In genomic region chr5:116274818-116275217, GRCm38 (mm10) we compare ENCODE assay signal across 21 mouse cellular contexts. TPM values are rescaled to one million over a fixed set of nuclear protein-coding genes. Genes with fewer than 3 reads are reported as not detected.
A peak's percentile ranks its signal among the peaks of the same experiment; 100 is the strongest.
DNase-seq lines count a peak whose midpoint lies in the region; ATAC-seq and TF ChIP-seq lines count a peak whose summit lies in the region.
"Had no signal": no experiment of that assay in that cellular context is flagged by ENCODE, and none has a peak within 500 bp of the region (broad histone marks: within the 10 kb centered on the region; RNA-seq: fewer than 3 reads in every experiment).

No protein-coding gene starts in this region.

- H3K4me3 ChIP-seq in heart, embryonic 10.5 days, result no peak overlapping the region
- no peak overlapping the region for H3K4me3 ChIP-seq in hindbrain, embryonic 11.5 days (ENCODE audit: low read depth, low read length)
- H3K4me3 ChIP-seq in midbrain, embryonic 11.5 days (ENCODE audit: low read depth, low read length), result no peak overlapping the region
- no peak overlapping the region for H3K4me3 ChIP-seq in neural tube, embryonic 15.5 days (replicated peaks)
- H3K4me3 ChIP-seq in stomach, postnatal 0 days (ENCODE audit: low read depth, low read length), result no peak overlapping the region
- H3K4me3 ChIP-seq: embryonic facial prominence, embryonic 12.5 days; heart, embryonic 13.5 days had no signal

- TF ChIP-seq CTCF in stomach, postnatal 0 days (IDR thresholded peaks at IDR 0.05; ENCODE audit: low read depth), result no peak

- no peak for DNase-seq in heart, embryonic 10.5 days (ENCODE audit: low spot score)
- DNase-seq in heart, adult 18-20 months, result no peak
- no peak for DNase-seq in hindbrain, embryonic 11.5 days (ENCODE audit: low spot score)
- peak; percentile 71 for DNase-seq in midbrain, embryonic 11.5 days (ENCODE audit: low spot score, missing footprints)
- no peak for DNase-seq in layer of hippocampus, postnatal 36 days
- no peak for DNase-seq in stomach, postnatal 0 days (ENCODE audit: low spot score)
- no peak for DNase-seq in thymus, postnatal 14 days
- DNase-seq: adrenal gland, postnatal 36 days; cerebellum, postnatal 25 days; gastrocnemius, postnatal 10 days; heart, postnatal 4 days; kidney, adult 2 months; liver; lung, adult 18-20 months; lung, postnatal 36 days; thymus, postnatal 25 days had no signal

- 51% methylated on average over 2 of the region's 2 CpGs for WGBS in heart, embryonic 10.5 days
- 62% methylated on average over 2 of the region's 2 CpGs for WGBS in hindbrain, embryonic 11.5 days
- WGBS in midbrain, embryonic 11.5 days, result 77% methylated on average over 2 of the region's 2 CpGs
- 29% methylated on average over 2 of the region's 2 CpGs for WGBS in neural tube, embryonic 15.5 days
- 46% methylated on average over 2 of the region's 2 CpGs for WGBS in stomach, postnatal 0 days

- H3K9me3 ChIP-seq in heart, embryonic 10.5 days, result peaks cover 13% of the 10 kb centered on the region; the same call in 1 of the 2 replicates
- H3K9me3 ChIP-seq in hindbrain, embryonic 11.5 days (ENCODE audit: control insufficient read depth, low read length), result 0 out of 2 replicates have a peak, but pooled peaks cover 5% of the 10 kb centered on the region
- H3K9me3 ChIP-seq in midbrain, embryonic 11.5 days (ENCODE audit: control insufficient read depth, low read length), result peaks cover 5% of the 10 kb centered on the region; the same call in 1 of the 2 replicates
- H3K9me3 ChIP-seq in neural tube, embryonic 15.5 days (replicated peaks), result no peaks in the 10 kb centered on the region
- no peaks in the 10 kb centered on the region for H3K9me3 ChIP-seq in stomach, postnatal 0 days (ENCODE audit: control insufficient read depth, low read length)

- ATAC-seq in hindbrain, embryonic 11.5 days (ENCODE audit: low FRiP score), result no peak
- no peak for ATAC-seq in midbrain, embryonic 11.5 days (ENCODE audit: low FRiP score)
- ATAC-seq in neural tube, embryonic 15.5 days (ENCODE audit: low FRiP score), result peak; percentile 55
- no peak for ATAC-seq in stomach, postnatal 0 days (ENCODE audit: low FRiP score, low TSS enrichment)

- H3K36me3 ChIP-seq in heart, embryonic 10.5 days, result 0 out of 2 replicates have a peak, but pooled peaks cover 4% of the 10 kb centered on the region
- H3K36me3 ChIP-seq in hindbrain, embryonic 11.5 days (ENCODE audit: control insufficient read depth, insufficient read depth, low read length), result no peaks in the 10 kb centered on the region
- no peaks in the 10 kb centered on the region for H3K36me3 ChIP-seq in midbrain, embryonic 11.5 days (ENCODE audit: control insufficient read depth, insufficient read depth, low read length)
- no peaks in the 10 kb centered on the region for H3K36me3 ChIP-seq in neural tube, embryonic 15.5 days
- H3K36me3 ChIP-seq in stomach, postnatal 0 days (ENCODE audit: control insufficient read depth, insufficient read depth, low read length), result no peaks in the 10 kb centered on the region
- H3K36me3 ChIP-seq: embryonic facial prominence, embryonic 12.5 days; heart, embryonic 13.5 days had no signal

- H3K4me1 ChIP-seq in heart, embryonic 10.5 days, result peaks cover 38% of the 10 kb centered on the region
- peaks cover 3% of the 10 kb centered on the region; the same call in 1 of the 2 replicates for H3K4me1 ChIP-seq in hindbrain, embryonic 11.5 days (replicated peaks; ENCODE audit: control insufficient read depth, insufficient read depth, low read length)
- H3K4me1 ChIP-seq in midbrain, embryonic 11.5 days (ENCODE audit: control insufficient read depth, insufficient read depth, low read length), result peaks cover 4% of the 10 kb centered on the region; the same call in 1 of the 2 replicates
- peaks cover 37% of the 10 kb centered on the region for H3K4me1 ChIP-seq in neural tube, embryonic 15.5 days
- no peaks in the 10 kb centered on the region; the same call in 1 of the 2 replicates for H3K4me1 ChIP-seq in stomach, postnatal 0 days (replicated peaks; ENCODE audit: control insufficient read depth, insufficient read depth)

- peak overlapping the region; percentile 49; the same call in 1 of the 2 replicates for H3K27ac ChIP-seq in heart, embryonic 10.5 days
- peak overlapping the region; percentile 27; the same call in 1 of the 2 replicates for H3K27ac ChIP-seq in hindbrain, embryonic 11.5 days (ENCODE audit: low read depth, low read length)
- no peak overlapping the region for H3K27ac ChIP-seq in midbrain, embryonic 11.5 days (ENCODE audit: low read depth, low read length)
- peak overlapping the region; percentile 69 for H3K27ac ChIP-seq in neural tube, embryonic 15.5 days (replicated peaks)
- H3K27ac ChIP-seq in stomach, postnatal 0 days (replicated peaks), result no peak overlapping the region
- H3K27ac ChIP-seq: embryonic facial prominence, embryonic 12.5 days; heart, embryonic 13.5 days had no signal

- H3K4me2 ChIP-seq in hindbrain, embryonic 11.5 days (replicated peaks; ENCODE audit: low read depth, low read length), result no peak overlapping the region
- H3K4me2 ChIP-seq in midbrain, embryonic 11.5 days, result no peak overlapping the region
- no peak overlapping the region for H3K4me2 ChIP-seq in neural tube, embryonic 15.5 days
- no peak overlapping the region for H3K4me2 ChIP-seq in stomach, postnatal 0 days (replicated peaks; ENCODE audit: low read depth)
- H3K4me2 ChIP-seq: embryonic facial prominence, embryonic 12.5 days; heart, embryonic 13.5 days had no signal

- H3K27me3 ChIP-seq in heart, embryonic 10.5 days (ENCODE audit: insufficient read depth, poor library complexity, severe bottlenecking), result 0 out of 2 replicates have a peak, but pooled peaks cover 3% of the 10 kb centered on the region
- H3K27me3 ChIP-seq in hindbrain, embryonic 11.5 days (ENCODE audit: control insufficient read depth, insufficient read depth, low read length), result no peaks in the 10 kb centered on the region
- no peaks in the 10 kb centered on the region for H3K27me3 ChIP-seq in midbrain, embryonic 11.5 days (ENCODE audit: control insufficient read depth, insufficient read depth, low read length)
- H3K27me3 ChIP-seq in neural tube, embryonic 15.5 days (replicated peaks), result no peaks in the 10 kb centered on the region
- no peaks in the 10 kb centered on the region for H3K27me3 ChIP-seq in stomach, postnatal 0 days (ENCODE audit: control insufficient read depth, insufficient read depth, low read length)
- H3K27me3 ChIP-seq: CH12.LX; embryonic facial prominence, embryonic 12.5 days; heart, embryonic 13.5 days had no signal

- H3K9ac ChIP-seq in hindbrain, embryonic 11.5 days (ENCODE audit: low read depth, low read length), result no peak overlapping the region
- H3K9ac ChIP-seq in midbrain, embryonic 11.5 days (ENCODE audit: low read length), result no peak overlapping the region
- H3K9ac ChIP-seq in neural tube, embryonic 15.5 days (replicated peaks), result no peak overlapping the region
- H3K9ac ChIP-seq in stomach, postnatal 0 days (ENCODE audit: low read length), result no peak overlapping the region
- H3K9ac ChIP-seq: embryonic facial prominence, embryonic 12.5 days; heart, embryonic 13.5 days had no signal

- TF ChIP-seq EP300 in stomach, postnatal 0 days (optimal IDR thresholded peaks at IDR 0.05), result no peak

RNA-seq across cellular contexts. Expression of gene Ccdc60, which starts 14.0 kb away (rescaled TPM):
- 0.67 and 0.78 TPM in 2 replicates for polyA plus RNA-seq in heart, embryonic 10.5 days (2016; fragmentation: Nextera tagmentation; extraction: Ambion mirVana)
- under 1 TPM in 1 of 2 experiments, not detected in 1; 0.08 TPM for total RNA-seq in heart, adult 18-20 months (2021)
- polyA plus RNA-seq in hindbrain, embryonic 11.5 days (2014; fragmentation: Nextera tagmentation; extraction: Ambion mirVana), result 2.0 and 2.2 TPM in 2 replicates
- 1.9 and 2.7 TPM in 2 replicates for polyA plus RNA-seq in midbrain, embryonic 11.5 days (2014; fragmentation: Nextera tagmentation; extraction: Ambion mirVana)
- polyA plus RNA-seq in neural tube, embryonic 15.5 days (2015; fragmentation: Nextera tagmentation; extraction: Ambion mirVana), result 1.3 and 1.4 TPM in 2 replicates
- total RNA-seq in layer of hippocampus, postnatal 36 days (2021), result under 1 TPM; 0.15 to 0.48 TPM
- 1.3 and 1.4 TPM in 2 replicates for polyA plus RNA-seq in stomach, postnatal 0 days (2015; fragmentation: Nextera tagmentation; extraction: Ambion mirVana)
- total RNA-seq: adrenal gland, postnatal 36 days; CH12.LX; gastrocnemius, postnatal 10 days had no signal
- polyA plus RNA-seq: spleen, adult 2 months had no signal

Comparison
In these comparisons a context has a peak if more than half of its experiments do, and no peak if none do; other contexts are left out.
1. H3K27ac ChIP-seq: peak in heart, embryonic 10.5 days (single experiment), hindbrain, embryonic 11.5 days (single experiment) and neural tube, embryonic 15.5 days (single experiment); none in midbrain, embryonic 11.5 days (single experiment) and stomach, postnatal 0 days (single experiment).